Mouse (Mus musculus) kidney, adult 2 months (tissue): ENCODE measurements around the gene Rnf38. TPM values are rescaled to one million over a fixed set of nuclear protein-coding genes. Genes with fewer than 3 reads are reported as not detected.

ENCODE experiments used
- DNase-seq: peaks from one replicate; pipeline ENCODE4 v3.0.0; 2021
- H3K27ac ChIP-seq: fragments of 200-500 bp; 2 replicates; pipeline ENCODE4 v1.5.1; 2012; ENCODE audit warnings: low read depth, low read length, control low read depth, inconsistent platforms; ENCODE audit not compliant: insufficient read depth
- H3K27me3 ChIP-seq: fragments of 200-500 bp; replicated peaks from 2 replicates; pipeline ENCODE4 v1.6.1; 2012; ENCODE audit warnings: mild to moderate bottlenecking, moderate library complexity, low read length, inconsistent platforms; ENCODE audit not compliant: control insufficient read depth, insufficient read depth
- H3K36me3 ChIP-seq: fragments of 200-500 bp; 2 replicates; pipeline ENCODE4 v1.6.1; 2012; ENCODE audit warnings: mild to moderate bottlenecking, moderate library complexity, low read length, inconsistent platforms; ENCODE audit not compliant: control insufficient read depth, insufficient read depth
- H3K4me1 ChIP-seq: fragments of 200-500 bp; 2 replicates; pipeline ENCODE4 v1.6.1; 2011; ENCODE audit warnings: low read length; ENCODE audit not compliant: control insufficient read depth, insufficient read depth
- H3K4me3 ChIP-seq: fragments of 200-500 bp; 2 replicates; pipeline ENCODE4 v1.5.1; 2011; ENCODE audit warnings: mild to moderate bottlenecking, low read depth, low read length, control low read depth; ENCODE audit not compliant: insufficient read depth
- CTCF ChIP-seq: fragments of 200-500 bp; conservative IDR thresholded peaks from 2 replicates; pipeline ENCODE4 v1.5.1; 2011; ENCODE audit warnings: low read depth, mild to moderate bottlenecking, control low read depth, low read length, moderate library complexity, mixed read lengths; ENCODE audit not compliant: insufficient read depth, insufficient read length
- POLR2A ChIP-seq: fragments of 200-500 bp; IDR thresholded peaks from one replicate; pipeline ENCODE4 v1.6.1; 2011; ENCODE audit warnings: low read depth, low read length, control low read depth
- WGBS: fragments of 180-500 bp; shearing (Covaris S2); methylation state at CpG from one replicate; pipeline ENCODE4 v1.1.7; 2018; 5-methylcytosine and 5-hydroxymethylcytosine counted together
- polyA plus RNA-seq: library from polyadenylated mRNA; depleted of rRNA; stranded (reverse); fragments of >200 nt; gene quantifications from 2 replicates; pipeline ENCODE4 v1.2.3, GENCODE M21; 2012

The Rnf38 gene
- polyA plus RNA-seq, 1 experiment = 69.9 TPM

DNA sequence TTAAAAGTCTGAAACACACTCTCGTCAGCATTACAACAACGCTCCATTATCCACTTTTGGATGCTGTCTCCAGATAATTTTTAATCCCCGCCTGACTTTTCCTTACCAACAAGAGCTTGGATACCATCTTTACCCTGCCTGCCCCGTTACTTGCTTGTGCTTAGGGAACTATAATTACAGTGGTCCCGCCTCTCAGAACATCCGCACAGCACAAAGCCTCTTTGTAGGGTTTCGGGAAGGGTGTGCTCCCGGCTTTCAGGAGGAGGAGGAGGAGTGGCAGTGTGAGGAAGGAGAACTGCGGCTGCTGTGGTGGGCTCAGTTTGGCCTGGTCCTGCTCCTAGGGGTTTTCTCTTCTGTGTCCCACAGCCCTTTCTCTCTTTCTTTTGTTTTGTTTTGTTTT is 9.4 kb downstream of the Rnf38 start:
- no peak for DNase-seq
- no peak overlapping the region for H3K4me3 ChIP-seq
- no peaks in the 10 kb centered on the region for H3K27me3 ChIP-seq
- 0 out of 2 replicates have a peak, but pooled peaks cover 6% of the 10 kb centered on the region for H3K4me1 ChIP-seq
- TF ChIP-seq CTCF = no peak
- no peak for TF ChIP-seq POLR2A
- no peaks in the 10 kb centered on the region for H3K36me3 ChIP-seq
- H3K27ac ChIP-seq = no peak overlapping the region
- 52% methylated on average over 9 of the region's 9 CpGs for WGBS

DNA sequence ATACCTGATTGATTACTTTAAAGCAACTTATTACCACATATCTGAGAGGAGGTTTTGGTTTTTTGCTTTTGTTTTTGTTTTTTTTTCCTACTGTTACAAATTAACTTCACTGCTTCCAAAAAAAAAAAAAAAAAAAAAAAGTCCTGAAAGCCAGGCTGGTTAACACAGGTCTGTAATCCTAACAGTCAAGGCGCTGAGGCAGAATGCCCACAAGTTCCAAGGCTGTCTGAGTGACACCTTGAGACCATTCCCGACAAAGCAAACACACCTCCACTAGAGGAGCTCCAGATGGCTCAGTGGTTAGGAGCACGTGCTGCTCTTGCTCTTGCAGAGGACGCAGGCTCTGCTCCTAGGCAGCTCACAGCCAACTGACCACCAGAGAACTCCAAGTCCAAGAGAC is 10.1 kb downstream of the Rnf38 start:
- no peak for TF ChIP-seq POLR2A
- no peak for TF ChIP-seq CTCF
- Histone ChIP-seq H3K4me1 (0 out of 2 replicates have a peak, but pooled peaks cover 3% of the 10 kb centered on the region), H3K4me3 (no peak overlapping the region), H3K36me3 (no peaks in the 10 kb centered on the region), H3K27me3 (no peaks in the 10 kb centered on the region), H3K27ac (no peak overlapping the region)
- WGBS = 42% methylated on average over 4 of the region's 4 CpGs
- DNase-seq = peak; percentile 50

DNA sequence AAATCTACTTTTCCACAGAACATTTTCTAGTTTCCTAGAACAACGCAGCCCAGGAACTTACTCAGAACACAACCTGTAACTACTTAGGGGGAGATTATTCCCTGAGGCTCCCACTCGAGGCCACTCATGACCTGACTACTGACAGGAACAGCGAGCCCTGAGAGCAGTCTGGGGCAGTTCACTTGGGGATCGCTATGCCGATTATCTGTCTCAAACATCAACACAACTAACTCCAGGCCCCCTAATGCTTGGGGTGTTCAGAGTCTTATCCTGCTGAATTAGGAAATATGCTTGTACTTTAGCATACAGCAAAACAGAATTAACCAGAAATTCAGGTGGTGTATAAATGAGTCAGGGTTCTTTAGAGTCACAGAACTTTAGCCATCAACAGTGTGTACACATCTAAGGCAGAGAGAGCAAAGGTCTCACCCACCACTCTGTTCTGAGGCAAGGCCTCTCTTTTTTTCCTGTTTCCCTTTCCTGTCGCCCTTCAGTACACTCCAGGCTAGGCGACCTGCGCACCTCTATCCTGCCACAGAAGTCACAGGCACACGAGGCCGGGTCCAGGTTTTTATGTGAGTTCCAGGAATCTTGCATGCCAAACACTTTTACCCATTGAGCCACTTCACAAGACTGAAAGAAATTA is 16.7 kb downstream of the Rnf38 start:
- TF ChIP-seq CTCF = no peak
- TF ChIP-seq POLR2A = no peak
- DNase-seq = peak; percentile 25
- H3K36me3 ChIP-seq = no peaks in the 10 kb centered on the region
- 44% methylated on average over 10 of the region's 10 CpGs for WGBS
- H3K4me3 ChIP-seq = no peak overlapping the region
- H3K27me3 ChIP-seq = no peaks in the 10 kb centered on the region
- H3K27ac ChIP-seq = no peak overlapping the region
- peaks cover 6% of the 10 kb centered on the region for H3K4me1 ChIP-seq

DNA sequence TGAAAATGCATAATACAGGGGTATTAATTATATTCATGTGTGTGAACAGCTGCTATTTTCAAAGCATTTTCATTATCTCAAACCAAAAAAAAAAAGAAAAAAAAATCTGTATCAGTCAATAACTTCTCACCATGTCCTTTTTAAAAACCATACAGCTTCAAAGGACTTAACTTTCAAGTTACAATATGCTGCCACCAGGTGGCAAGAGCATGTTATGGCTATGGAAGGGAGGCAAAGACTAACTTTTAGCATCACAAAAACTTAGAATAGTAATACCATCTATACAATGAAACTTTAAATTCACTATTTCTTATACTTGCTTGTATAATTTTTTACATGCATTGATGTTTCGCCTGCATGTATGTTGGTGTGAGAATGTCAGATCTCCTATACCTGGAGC is 33.6 kb downstream of the Rnf38 start:
- Histone ChIP-seq H3K27me3 (no peaks in the 10 kb centered on the region), H3K36me3 (no peaks in the 10 kb centered on the region), H3K27ac (no peak overlapping the region), H3K4me1 (no peaks in the 10 kb centered on the region), H3K4me3 (no peak overlapping the region)
- peak; percentile 42 for DNase-seq
- TF ChIP-seq CTCF = no peak
- TF ChIP-seq POLR2A = no peak
- 76% methylated on average over 1 of the region's 1 CpGs for WGBS

DNA sequence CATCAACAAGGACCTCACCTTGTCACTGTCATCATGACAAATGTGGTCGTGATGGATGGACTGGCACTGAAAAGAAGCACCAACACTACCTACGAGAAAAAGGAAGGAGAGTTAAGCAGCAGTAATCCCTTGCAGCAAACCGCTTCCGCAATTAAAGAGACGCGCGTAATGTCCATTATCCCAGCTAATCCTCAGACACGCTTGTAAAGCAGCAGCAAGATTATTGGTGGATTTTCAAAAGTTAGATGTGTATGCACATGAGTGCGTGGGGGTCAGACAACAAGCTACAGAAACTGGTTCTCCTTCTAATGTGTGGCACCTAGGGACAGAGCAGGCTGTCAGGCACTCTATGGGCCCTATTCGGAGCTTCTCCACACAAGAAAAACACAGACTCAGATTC is 46.2 kb downstream of the Rnf38 start:
- DNase-seq = no peak
- no peaks in the 10 kb centered on the region for H3K36me3 ChIP-seq
- H3K27ac ChIP-seq = no peak overlapping the region
- 0 out of 2 replicates have a peak, but pooled peaks cover 2% of the 10 kb centered on the region for H3K4me1 ChIP-seq
- TF ChIP-seq POLR2A = no peak
- no peak for TF ChIP-seq CTCF
- no peak overlapping the region for H3K4me3 ChIP-seq
- WGBS = 89% methylated on average over 10 of the region's 10 CpGs
- H3K27me3 ChIP-seq = no peaks in the 10 kb centered on the region

DNA sequence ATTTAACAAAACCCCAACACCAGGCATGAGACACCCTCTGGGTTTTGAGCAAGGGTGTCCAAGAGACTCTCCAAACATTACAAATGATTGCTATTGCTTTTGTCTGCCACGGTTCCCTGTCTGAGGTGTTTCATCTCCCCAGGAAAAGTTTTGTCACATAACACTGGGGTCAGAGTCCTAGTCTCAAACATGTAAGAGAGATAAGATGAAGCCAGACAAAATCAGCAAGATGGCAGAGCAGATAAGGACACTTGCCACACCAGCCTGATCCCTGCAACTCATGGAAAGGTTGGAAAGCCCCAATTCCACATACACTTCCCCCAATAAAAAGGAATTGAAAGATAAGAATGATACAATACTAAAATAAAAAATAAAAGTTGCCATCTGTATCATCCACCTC is 49.7 kb downstream of the Rnf38 start:
- DNase-seq = no peak
- H3K27ac ChIP-seq = no peak overlapping the region
- H3K27me3 ChIP-seq = no peaks in the 10 kb centered on the region
- H3K36me3 ChIP-seq = no peaks in the 10 kb centered on the region
- H3K4me1 ChIP-seq = peaks cover 2% of the 10 kb centered on the region; the same call in 1 of the 2 replicates
- no peak overlapping the region for H3K4me3 ChIP-seq
- TF ChIP-seq POLR2A = no peak
- no peak for TF ChIP-seq CTCF
- 72% methylated on average over 1 of the region's 1 CpGs for WGBS

DNA sequence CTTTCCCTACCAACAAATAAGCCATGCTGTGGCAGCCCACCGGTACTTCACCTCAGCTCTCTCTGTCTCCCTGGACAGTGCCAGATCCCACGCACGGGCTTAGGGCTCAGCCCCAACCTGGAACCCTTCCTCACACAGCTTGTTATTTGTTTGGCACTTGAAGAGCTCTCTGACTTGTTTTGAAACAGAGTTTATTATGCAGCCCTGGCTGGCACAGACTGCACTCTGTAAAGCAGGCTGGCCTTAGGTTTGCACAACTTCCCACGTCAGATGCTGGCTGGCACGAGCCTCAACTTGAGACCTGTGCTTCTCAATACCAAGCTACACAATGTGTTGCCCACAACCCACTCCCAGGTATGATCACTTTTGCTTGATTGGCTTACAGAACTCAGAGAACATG is 53.8 kb downstream of the Rnf38 start:
- no peaks in the 10 kb centered on the region for H3K27me3 ChIP-seq
- H3K4me3 ChIP-seq = no peak overlapping the region
- 68% methylated on average over 5 of the region's 5 CpGs for WGBS
- H3K27ac ChIP-seq = no peak overlapping the region
- H3K36me3 ChIP-seq = no peaks in the 10 kb centered on the region
- peak; percentile 32 for DNase-seq
- H3K4me1 ChIP-seq = peaks cover 2% of the 10 kb centered on the region; the same call in 1 of the 2 replicates
- TF ChIP-seq CTCF = no peak
- no peak for TF ChIP-seq POLR2A
